Mouse (Mus musculus) heart, adult 2 months (tissue): ENCODE measurements around the gene Hdac4.

ENCODE experiments used
- CTCF ChIP-seq: fragments of 200-600 bp; IDR thresholded peaks from 2 replicates; pipeline ENCODE4 v1.8.1; 2022; ENCODE audit warnings: antibody characterized with exemption, mild to moderate bottlenecking, moderate library complexity
- EP300 ChIP-seq: fragments of 200-500 bp; IDR thresholded peaks from 2 replicates; pipeline ENCODE4 v1.6.1; 2011; ENCODE audit warnings: low read depth, low read length, control low read depth; ENCODE audit not compliant: insufficient read depth

- TF ChIP-seq CTCF (no peak), EP300 (no peak)
Measured at GRCm38 (mm10) chr1:91959044-91959443, 236.5 kb downstream of the Hdac4 start.
